Mouse (Mus musculus): ENCODE data around the gene Krtap7-1. TPM values are rescaled to one million over a fixed set of nuclear protein-coding genes. Genes with fewer than 3 reads are reported as not detected.

Gene Krtap7-1
- polyA plus RNA-seq, 1 experiment from 2014 or later = not detected

DNA sequence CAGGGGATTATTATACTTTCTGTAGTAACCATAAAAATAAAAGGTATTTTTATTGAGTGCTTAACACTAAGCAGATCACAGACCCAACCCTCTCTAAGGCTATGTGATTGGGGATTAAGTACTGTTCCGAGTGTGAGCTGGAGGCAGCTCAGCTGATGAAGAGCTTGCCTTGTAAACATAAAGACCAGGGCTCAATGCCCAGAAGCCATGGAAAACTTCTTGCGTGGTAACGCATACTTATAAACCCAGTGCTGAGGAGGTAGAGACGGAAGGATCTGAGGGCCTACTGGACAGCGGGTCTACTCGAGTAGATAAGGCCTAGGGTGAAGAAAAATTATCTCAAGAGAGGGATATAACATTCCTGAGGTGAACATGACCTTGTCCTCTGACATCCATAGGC, 12.0 kb upstream of the Krtap7-1 start:
- Histone ChIP-seq H3K27ac (ENCODE audit: low read depth, low read length) (no peak overlapping the region), H3K27me3 (ENCODE audit: control insufficient read depth, insufficient read depth, low read length) (no peaks in the 10 kb centered on the region), H3K4me2 (replicated peaks; ENCODE audit: low read depth, low read length) (no peak overlapping the region), H3K4me1 (replicated peaks; ENCODE audit: control insufficient read depth, insufficient read depth, low read length) (no peaks in the 10 kb centered on the region), H3K9me3 (ENCODE audit: control insufficient read depth, low read length) (no peaks in the 10 kb centered on the region), H3K36me3 (ENCODE audit: control insufficient read depth, insufficient read depth, low read length) (no peaks in the 10 kb centered on the region), H3K4me3 (ENCODE audit: low read depth, low read length) (no peak overlapping the region), H3K9ac (ENCODE audit: low read depth, low read length) (no peak overlapping the region)
- 93% methylated on average over 6 of the region's 6 CpGs for WGBS
- ATAC-seq (ENCODE audit: low FRiP score) (no peak), DNase-seq (ENCODE audit: low spot score) (no peak)

DNA sequence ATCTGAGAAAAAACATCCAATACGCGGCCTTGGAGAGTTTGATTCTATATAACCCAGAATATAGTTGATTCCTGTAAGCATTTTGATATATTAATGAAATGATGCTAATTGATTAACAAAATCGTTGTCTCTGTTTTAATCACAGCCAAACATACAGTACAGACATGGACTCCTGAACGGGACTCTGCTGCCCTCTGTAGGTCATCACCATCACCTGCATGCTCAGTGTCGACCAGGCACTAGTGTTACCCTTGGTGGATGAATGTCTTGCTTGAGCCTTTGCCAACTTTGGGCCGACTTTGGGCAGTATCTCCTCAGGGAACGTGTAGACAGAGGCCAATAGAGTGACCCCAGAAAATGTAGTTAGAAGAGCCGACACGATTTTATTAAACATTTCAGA, 9.5 kb upstream of the Krtap7-1 start:
- H3K27ac ChIP-seq (ENCODE audit: low read depth, low read length) = no peak overlapping the region
- H3K4me2 ChIP-seq (replicated peaks; ENCODE audit: low read depth, low read length) = no peak overlapping the region
- no peak overlapping the region for H3K4me3 ChIP-seq (ENCODE audit: low read depth, low read length)
- H3K36me3 ChIP-seq (ENCODE audit: control insufficient read depth, insufficient read depth, low read length) = no peaks in the 10 kb centered on the region
- peak; percentile 67 for ATAC-seq (ENCODE audit: low FRiP score)
- H3K9me3 ChIP-seq (ENCODE audit: control insufficient read depth, low read length) = no peaks in the 10 kb centered on the region
- peak; percentile 51 for DNase-seq (ENCODE audit: low spot score)
- H3K27me3 ChIP-seq (ENCODE audit: control insufficient read depth, insufficient read depth, low read length) = no peaks in the 10 kb centered on the region
- 68% methylated on average over 9 of the region's 9 CpGs for WGBS
- no peak overlapping the region for H3K9ac ChIP-seq (ENCODE audit: low read depth, low read length)
- H3K4me1 ChIP-seq (replicated peaks; ENCODE audit: control insufficient read depth, insufficient read depth, low read length) = no peaks in the 10 kb centered on the region

DNA sequence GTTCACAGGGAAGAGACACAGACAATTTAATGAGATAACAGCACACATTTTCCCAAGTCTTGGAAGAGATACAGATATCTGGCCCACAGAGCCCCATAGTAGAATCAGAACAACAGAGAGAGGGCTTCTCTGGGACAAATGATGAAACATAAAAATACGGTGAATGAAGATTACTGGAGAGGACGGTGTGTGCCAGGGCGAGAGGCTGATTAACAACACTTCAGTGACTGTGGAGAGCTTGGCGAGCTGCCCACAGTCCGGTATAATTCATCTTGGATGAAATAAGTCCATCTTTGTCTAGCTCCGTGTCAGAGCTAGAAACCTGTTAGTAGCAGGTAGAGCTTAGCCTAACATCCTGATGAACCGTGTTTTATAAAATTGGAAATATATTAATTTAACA, 5.3 kb upstream of the Krtap7-1 start:
- Histone ChIP-seq H3K4me1 (replicated peaks; ENCODE audit: control insufficient read depth, insufficient read depth, low read length) (no peaks in the 10 kb centered on the region), H3K36me3 (ENCODE audit: control insufficient read depth, insufficient read depth, low read length) (no peaks in the 10 kb centered on the region), H3K9me3 (ENCODE audit: control insufficient read depth, low read length) (no peaks in the 10 kb centered on the region), H3K9ac (ENCODE audit: low read depth, low read length) (no peak overlapping the region), H3K4me2 (replicated peaks; ENCODE audit: low read depth, low read length) (no peak overlapping the region), H3K27ac (ENCODE audit: low read depth, low read length) (no peak overlapping the region), H3K4me3 (ENCODE audit: low read depth, low read length) (no peak overlapping the region), H3K27me3 (ENCODE audit: control insufficient read depth, insufficient read depth, low read length) (no peaks in the 10 kb centered on the region)
- no peak for DNase-seq (ENCODE audit: low spot score)
- 91% methylated on average over 7 of the region's 7 CpGs for WGBS
- no peak for ATAC-seq (ENCODE audit: low FRiP score)

DNA sequence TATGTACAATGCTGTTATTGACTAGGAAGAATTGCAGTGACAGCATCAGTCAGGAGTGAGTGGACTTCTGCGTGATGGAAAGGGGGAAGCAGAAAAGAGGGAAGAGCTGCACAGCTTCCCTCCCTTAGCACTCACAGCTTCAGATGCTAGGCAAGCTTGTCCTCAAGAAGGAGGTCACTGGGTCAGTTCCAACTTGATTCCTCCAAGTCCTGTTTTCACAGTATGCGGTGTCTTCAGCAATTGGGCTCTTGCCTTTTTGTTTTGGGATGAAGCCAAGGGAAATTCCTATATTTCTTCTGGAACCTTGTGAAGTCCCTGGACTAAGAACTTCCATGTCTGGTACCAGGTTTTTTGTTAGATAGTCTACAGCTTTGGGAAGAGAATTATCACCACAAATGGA, 4.6 kb downstream of the Krtap7-1 start:
- Histone ChIP-seq H3K27ac (ENCODE audit: low read depth, low read length) (no peak overlapping the region), H3K27me3 (ENCODE audit: control insufficient read depth, insufficient read depth, low read length) (no peaks in the 10 kb centered on the region), H3K36me3 (ENCODE audit: control insufficient read depth, insufficient read depth, low read length) (no peaks in the 10 kb centered on the region), H3K4me1 (replicated peaks; ENCODE audit: control insufficient read depth, insufficient read depth, low read length) (no peaks in the 10 kb centered on the region), H3K9ac (ENCODE audit: low read depth, low read length) (no peak overlapping the region), H3K9me3 (ENCODE audit: control insufficient read depth, low read length) (no peaks in the 10 kb centered on the region), H3K4me2 (replicated peaks; ENCODE audit: low read depth, low read length) (no peak overlapping the region), H3K4me3 (ENCODE audit: low read depth, low read length) (no peak overlapping the region)
- DNase-seq (ENCODE audit: low spot score) = no peak
- 82% methylated on average over 2 of the region's 2 CpGs for WGBS
- ATAC-seq (ENCODE audit: low FRiP score) = no peak

DNA sequence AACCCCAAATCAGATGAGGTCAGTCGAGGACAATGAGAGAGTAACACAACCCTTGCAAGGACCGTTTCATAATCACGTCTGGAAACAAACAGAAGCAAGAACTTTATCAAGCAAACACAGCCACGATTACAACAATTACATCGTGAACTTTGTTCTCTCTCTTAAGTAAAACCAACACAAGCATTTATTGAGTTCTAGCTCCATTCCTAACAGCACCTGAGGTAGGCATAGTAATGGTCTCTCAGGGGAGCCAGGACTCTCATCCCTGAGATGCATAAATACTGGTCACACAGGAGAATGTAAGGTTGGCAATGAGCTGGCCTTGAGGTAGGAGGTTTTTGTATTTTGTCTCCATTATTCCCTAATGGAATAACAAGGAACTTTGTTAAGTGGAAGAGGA, 6.3 kb downstream of the Krtap7-1 start:
- no peak for DNase-seq (ENCODE audit: low spot score)
- Histone ChIP-seq H3K9me3 (ENCODE audit: control insufficient read depth, low read length) (no peaks in the 10 kb centered on the region), H3K36me3 (ENCODE audit: control insufficient read depth, insufficient read depth, low read length) (no peaks in the 10 kb centered on the region), H3K9ac (ENCODE audit: low read depth, low read length) (no peak overlapping the region), H3K4me3 (ENCODE audit: low read depth, low read length) (no peak overlapping the region), H3K27me3 (ENCODE audit: control insufficient read depth, insufficient read depth, low read length) (no peaks in the 10 kb centered on the region), H3K4me1 (replicated peaks; ENCODE audit: control insufficient read depth, insufficient read depth, low read length) (no peaks in the 10 kb centered on the region), H3K4me2 (replicated peaks; ENCODE audit: low read depth, low read length) (no peak overlapping the region), H3K27ac (ENCODE audit: low read depth, low read length) (no peak overlapping the region)
- WGBS = 89% methylated on average over 5 of the region's 5 CpGs
- ATAC-seq (ENCODE audit: low FRiP score) = no peak

DNA sequence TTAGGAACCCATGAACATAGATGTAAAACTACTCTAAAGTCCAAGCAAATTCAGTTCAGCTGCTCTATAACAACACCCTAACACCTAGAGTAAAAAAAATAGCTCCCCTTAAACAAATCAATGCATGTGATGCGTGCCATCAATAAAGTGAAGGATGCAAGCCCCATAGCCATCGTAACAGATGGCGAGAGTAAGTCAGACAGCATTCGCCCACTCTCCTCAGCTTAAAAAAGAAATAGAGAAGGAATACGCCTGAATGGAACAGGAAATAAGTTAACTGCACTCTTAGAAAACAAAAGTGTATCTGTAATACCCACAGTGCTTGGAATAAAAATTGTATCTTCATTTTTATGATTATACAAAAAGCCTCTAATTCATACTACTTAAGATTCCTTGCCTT, 11.1 kb downstream of the Krtap7-1 start:
- ATAC-seq (ENCODE audit: low FRiP score) = no peak
- WGBS = 92% methylated on average over 5 of the region's 5 CpGs

DNA sequence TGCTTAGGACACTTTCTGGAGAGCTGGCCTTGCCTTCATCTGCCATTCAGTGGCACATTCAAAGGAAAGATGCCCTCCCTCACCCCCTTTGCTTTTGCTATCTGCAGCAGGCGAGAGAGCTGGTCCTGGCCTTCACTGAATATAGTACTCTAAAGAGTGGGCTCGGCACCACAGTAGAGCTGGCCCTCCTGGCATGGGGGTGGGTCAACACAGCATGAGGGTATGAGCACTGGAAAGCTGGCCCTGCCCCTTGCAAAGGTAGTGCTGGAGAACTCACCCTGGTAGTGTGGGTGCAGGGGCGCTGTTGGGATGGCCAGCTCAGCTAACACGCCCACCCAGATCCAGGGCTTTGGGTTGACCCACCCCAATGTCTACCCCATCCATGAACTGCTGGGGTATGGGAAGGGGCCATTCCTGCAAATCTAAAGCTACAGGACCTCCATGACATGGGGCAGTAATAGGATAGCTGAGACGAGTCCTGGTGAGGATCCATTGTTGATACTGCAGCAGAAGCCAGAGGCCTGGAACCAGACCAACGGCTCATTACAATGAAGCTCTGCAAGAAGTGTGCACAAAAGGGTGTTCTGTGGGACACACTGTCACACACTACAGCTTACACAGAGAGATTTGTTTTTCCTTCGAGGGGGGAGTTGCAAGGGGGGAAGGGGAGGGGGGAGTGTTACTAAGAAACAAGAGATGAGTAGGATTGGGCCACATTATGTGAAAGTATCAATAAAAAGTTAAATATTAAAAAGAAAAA, 12.5 kb downstream of the Krtap7-1 start:
- Histone ChIP-seq H3K9me3 (ENCODE audit: control insufficient read depth, low read length) (no peaks in the 10 kb centered on the region), H3K4me2 (replicated peaks; ENCODE audit: low read depth, low read length) (no peak overlapping the region), H3K9ac (ENCODE audit: low read depth, low read length) (no peak overlapping the region), H3K27ac (ENCODE audit: low read depth, low read length) (no peak overlapping the region), H3K4me3 (ENCODE audit: low read depth, low read length) (no peak overlapping the region), H3K4me1 (replicated peaks; ENCODE audit: control insufficient read depth, insufficient read depth, low read length) (no peaks in the 10 kb centered on the region), H3K27me3 (ENCODE audit: control insufficient read depth, insufficient read depth, low read length) (no peaks in the 10 kb centered on the region), H3K36me3 (ENCODE audit: control insufficient read depth, insufficient read depth, low read length) (no peaks in the 10 kb centered on the region)
- ATAC-seq (ENCODE audit: low FRiP score) (no peak), DNase-seq (ENCODE audit: low spot score) (no peak)
- 85% methylated on average over 7 of the region's 7 CpGs for WGBS

More for the DNA sequence above, 11.1 kb downstream of the Krtap7-1 start:
- H3K27ac ChIP-seq (ENCODE audit: low read depth, low read length) = no peak overlapping the region
- DNase-seq (ENCODE audit: low spot score) = no peak
- H3K9me3 ChIP-seq (ENCODE audit: control insufficient read depth, low read length) = no peaks in the 10 kb centered on the region
- H3K4me1 ChIP-seq (replicated peaks; ENCODE audit: control insufficient read depth, insufficient read depth, low read length) = no peaks in the 10 kb centered on the region
- no peak overlapping the region for H3K9ac ChIP-seq (ENCODE audit: low read depth, low read length)
- H3K4me2 ChIP-seq (replicated peaks; ENCODE audit: low read depth, low read length) = no peak overlapping the region
- no peak overlapping the region for H3K4me3 ChIP-seq (ENCODE audit: low read depth, low read length)
- no peaks in the 10 kb centered on the region for H3K36me3 ChIP-seq (ENCODE audit: control insufficient read depth, insufficient read depth, low read length)
- no peaks in the 10 kb centered on the region for H3K27me3 ChIP-seq (ENCODE audit: control insufficient read depth, insufficient read depth, low read length)

DNA sequence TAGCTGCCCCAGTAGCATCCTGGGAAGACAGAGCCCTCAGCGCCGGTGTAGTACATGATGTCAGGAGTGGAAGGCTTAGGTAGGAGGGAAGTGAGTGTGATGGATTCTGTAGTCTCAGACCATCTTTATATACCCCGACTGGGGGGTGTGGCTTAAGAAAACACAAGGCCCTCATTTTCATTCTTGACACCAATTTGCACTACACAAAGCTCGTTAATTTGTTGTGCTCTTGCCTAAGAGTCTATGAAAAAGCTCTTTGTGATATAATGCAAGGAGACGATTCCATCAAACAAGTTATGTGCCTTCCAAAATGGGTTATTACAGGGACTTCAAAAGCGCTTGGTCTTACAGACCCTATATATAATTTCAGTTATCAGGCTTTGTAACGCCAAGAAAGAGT, 20.3 kb downstream of the Krtap7-1 start, which contains the start of gene Krtap8-1:
Gene Krtap8-1 (minus strand): TSS at position 101 of the 400 bp plus-strand sequence.
- Histone ChIP-seq H3K9ac (ENCODE audit: low read depth, low read length) (no peak within 1 kb of the TSS), H3K9me3 (ENCODE audit: control insufficient read depth, low read length) (no peaks in the 10 kb centered on the region), H3K27ac (ENCODE audit: low read depth, low read length) (no peak within 1 kb of the TSS), H3K4me3 (ENCODE audit: low read depth, low read length) (no peak within 1 kb of the TSS), H3K36me3 (ENCODE audit: control insufficient read depth, insufficient read depth, low read length) (no peaks in the 10 kb centered on the region), H3K4me1 (replicated peaks; ENCODE audit: control insufficient read depth, insufficient read depth, low read length) (no peaks in the 10 kb centered on the region), H3K27me3 (ENCODE audit: control insufficient read depth, insufficient read depth, low read length) (no peaks in the 10 kb centered on the region), H3K4me2 (replicated peaks; ENCODE audit: low read depth, low read length) (no peak within 1 kb of the TSS)
- no peak for ATAC-seq (ENCODE audit: low FRiP score)
- WGBS = 89% methylated on average over 7 of the region's 7 CpGs
- DNase-seq (ENCODE audit: low spot score) = no peak

DNA sequence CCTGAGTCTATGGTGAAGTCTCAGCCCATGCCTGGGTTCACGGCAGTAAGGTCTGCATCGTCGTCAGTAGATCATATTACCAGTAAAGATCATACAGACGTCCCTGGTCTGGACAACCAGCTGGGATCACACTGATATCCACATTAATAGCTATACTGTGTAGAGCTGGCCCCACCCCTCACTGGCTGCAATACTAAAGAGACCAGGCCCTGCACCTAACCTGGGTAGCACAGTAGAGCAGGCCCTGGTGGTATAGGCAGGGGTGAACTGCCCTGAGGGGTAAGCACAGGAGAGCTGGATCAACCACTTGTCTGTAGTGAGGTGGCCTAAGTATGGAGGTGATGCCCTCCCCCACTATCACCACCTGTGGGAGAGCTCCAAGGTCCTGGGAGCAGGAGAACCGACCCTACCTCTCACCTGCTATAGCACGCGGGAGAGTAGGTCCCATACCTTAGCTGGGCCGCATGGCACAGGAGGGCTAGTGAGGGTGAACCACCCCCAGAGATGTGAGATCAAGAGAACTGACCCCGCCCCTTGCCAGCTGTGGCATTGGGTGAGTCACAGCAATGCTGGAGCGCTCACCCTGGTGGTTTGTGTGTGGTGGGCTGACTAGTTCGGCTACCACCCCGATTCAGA, 30.3 kb downstream of the Krtap7-1 start:
- DNase-seq (ENCODE audit: low spot score) = no peak
- no peaks in the 10 kb centered on the region for H3K36me3 ChIP-seq (ENCODE audit: control insufficient read depth, insufficient read depth, low read length)
- no peak overlapping the region for H3K27ac ChIP-seq (ENCODE audit: low read depth, low read length)
- WGBS = 87% methylated on average over 12 of the region's 12 CpGs
- no peaks in the 10 kb centered on the region for H3K9me3 ChIP-seq (ENCODE audit: control insufficient read depth, low read length)
- no peak overlapping the region for H3K4me3 ChIP-seq (ENCODE audit: low read depth, low read length)
- no peak overlapping the region for H3K4me2 ChIP-seq (replicated peaks; ENCODE audit: low read depth, low read length)
- H3K9ac ChIP-seq (ENCODE audit: low read depth, low read length) = no peak overlapping the region
- no peaks in the 10 kb centered on the region for H3K27me3 ChIP-seq (ENCODE audit: control insufficient read depth, insufficient read depth, low read length)
- peak; percentile 65 for ATAC-seq (ENCODE audit: low FRiP score)
- no peaks in the 10 kb centered on the region for H3K4me1 ChIP-seq (replicated peaks; ENCODE audit: control insufficient read depth, insufficient read depth, low read length)
